Mouse (Mus musculus) heart, adult 11 months (tissue): ENCODE measurements around the gene 4931428F04Rik.
"Not testable (repeated sequence)": the region's sequence is repeated elsewhere in the genome, so short reads cannot be mapped to it uniquely, and the experiment has no call there.

Experiments
- DNase-seq: peaks from one replicate; pipeline ENCODE4 v3.0.0; 2022

Gene 4931428F04Rik

DNA sequence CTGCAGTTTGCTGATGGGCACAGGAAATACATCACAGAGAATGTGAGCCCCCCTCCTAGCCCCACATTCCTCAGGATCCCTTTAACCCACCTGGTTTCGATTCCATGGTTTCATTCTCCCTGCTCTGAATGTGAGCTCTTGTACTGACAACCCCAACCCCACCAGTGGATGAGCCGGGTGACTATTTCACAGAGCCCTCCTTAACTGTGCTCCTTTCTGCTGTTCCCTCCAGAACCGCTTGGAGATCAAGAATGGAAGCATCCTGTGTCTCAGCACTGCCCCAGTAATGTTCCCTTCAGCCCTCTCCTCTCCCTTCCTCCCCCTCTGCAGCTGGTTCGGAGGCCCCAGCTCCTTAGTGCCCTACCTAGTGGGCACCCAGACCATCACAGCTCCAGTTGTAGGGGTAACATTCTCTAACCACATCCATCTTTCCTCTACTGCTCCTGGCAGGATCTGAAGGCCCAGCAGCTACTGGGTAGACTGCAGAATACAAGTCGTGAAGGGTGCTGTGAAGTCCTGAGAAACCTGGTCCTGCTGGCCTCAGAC, 16.6 kb upstream of the 4931428F04Rik start:
- DNase-seq = no peak

DNA sequence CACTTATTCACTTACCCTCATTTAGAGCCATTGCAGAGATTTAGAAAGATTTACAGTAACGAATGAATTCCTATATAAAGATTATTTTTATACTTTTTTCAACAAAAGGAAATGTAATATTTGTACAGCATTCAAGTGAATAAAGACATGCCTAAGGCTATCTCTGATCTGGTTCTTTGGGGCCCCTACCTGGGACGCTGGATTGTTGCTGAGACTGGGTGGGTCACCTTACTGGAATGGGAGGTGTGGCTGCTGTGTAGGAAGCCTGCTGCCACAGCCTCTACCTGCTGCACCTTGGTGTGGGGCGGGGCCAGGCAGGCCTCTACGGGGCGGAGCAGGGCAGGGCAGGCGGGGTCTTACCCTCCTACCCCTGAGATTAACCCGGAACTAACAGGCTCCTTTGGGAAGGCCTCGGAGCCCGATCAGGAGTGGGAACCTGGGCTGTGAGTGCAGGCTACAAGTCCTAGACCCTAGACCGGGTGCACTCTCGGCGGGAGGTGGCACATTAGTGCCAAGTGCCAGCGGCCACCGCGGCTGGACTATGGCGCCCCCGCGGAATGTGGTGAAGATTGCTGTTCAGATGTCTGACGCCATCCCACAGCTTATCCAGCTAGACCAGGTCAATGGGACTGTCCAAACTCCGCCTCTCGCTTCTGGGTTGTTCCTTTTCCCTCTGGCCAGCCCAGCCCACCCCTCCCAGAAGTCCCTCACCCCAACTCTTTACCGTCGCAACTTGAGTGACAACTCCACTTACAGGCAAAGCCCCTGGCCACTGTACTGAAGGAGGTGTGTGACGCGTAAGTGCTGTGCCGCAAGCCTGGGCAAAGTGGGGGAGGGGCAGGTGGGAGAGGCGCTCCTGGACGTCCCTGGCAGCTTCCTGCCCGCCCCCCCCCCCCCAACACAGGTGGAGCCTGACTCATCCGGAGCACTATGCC, 15.8 kb upstream of the 4931428F04Rik start, which contains the start of gene Elmo3:
TSS of gene Elmo3 (plus strand) at position 391 of the 935 bp plus-strand sequence.
- DNase-seq = peak; percentile 94

DNA sequence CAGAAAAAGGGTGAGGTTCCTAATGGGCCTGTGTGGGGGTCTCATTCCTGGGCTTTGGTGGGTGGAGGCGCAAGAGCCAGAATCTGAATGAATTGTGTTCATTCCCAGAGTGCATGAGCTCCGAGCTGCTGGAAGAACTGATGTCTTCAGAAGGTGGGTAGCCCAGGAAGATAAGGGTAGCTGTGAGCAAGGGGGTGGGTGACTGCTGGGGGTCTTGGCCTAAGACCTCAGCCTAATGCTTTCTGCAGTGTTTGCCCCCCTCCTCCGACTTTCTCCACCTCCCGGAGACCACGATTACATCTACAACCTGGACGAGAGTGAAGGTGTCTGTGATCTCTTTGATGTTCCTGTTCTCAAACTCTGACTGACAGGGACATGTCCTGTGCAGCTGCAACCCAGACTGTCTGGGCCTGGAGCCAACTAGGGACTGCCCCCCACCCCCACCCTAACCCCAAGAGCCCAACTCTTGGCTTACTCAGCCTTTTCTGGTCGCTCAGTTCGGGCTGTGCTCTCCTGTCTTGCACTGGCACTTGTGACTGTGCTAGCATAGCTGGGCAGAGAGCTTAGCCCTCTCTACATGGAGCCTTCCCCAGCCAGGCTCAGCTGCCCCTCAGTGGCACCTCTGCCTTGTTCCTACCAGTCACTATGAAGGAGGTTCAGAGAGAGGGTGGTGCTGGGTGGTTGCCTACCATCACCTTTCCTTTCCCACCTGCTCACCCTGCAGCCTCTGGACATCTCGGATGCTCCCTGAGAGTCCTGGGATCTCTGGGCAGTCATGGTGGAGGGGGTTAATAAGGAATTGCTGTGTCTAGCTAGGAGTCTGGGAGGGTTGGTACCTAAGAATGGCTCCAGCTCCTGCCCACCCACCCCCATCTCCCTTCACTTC, 14.9 kb upstream of the 4931428F04Rik start:
- no peak for DNase-seq

DNA sequence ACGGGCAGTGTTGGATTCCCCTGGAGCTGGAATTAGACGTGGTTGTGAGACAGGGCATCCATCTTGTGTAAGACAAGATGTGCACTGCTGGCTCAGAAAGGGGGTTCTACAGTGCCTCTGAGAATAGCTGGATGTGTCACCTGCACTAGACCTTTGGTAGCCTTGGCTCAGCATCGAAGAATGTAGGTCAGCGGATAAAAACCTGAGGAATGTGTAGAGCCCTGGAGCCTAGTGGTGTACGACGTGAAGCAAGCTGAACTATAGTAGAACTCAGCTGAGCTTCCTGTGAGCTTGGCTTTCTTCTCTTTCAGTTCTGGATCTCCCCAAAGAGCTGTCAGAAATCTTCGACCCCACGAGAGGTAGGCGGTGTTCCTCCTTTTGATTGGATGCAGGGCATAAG, 14.2 kb upstream of the 4931428F04Rik start:
- DNase-seq = no peak

DNA sequence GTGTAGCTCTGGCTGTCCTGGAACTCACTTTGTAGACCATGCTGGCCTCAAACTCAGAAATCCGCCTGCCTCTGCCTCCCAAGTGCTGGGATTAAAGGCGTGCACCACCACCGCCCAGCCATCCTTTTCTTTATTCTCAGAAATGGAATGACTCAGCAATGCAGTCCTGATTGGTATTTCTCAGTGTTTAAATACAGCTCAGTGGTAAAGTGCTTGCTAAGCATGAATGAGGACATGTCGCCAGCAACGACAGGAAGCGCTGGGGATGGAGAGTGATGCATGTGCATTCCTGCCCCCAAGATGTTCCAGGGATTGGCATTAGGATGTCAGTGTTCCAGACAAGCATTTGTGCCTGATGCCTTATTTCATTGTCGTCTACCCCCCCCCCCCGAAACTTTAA, 13.7 kb upstream of the 4931428F04Rik start:
- DNase-seq = no peak

DNA sequence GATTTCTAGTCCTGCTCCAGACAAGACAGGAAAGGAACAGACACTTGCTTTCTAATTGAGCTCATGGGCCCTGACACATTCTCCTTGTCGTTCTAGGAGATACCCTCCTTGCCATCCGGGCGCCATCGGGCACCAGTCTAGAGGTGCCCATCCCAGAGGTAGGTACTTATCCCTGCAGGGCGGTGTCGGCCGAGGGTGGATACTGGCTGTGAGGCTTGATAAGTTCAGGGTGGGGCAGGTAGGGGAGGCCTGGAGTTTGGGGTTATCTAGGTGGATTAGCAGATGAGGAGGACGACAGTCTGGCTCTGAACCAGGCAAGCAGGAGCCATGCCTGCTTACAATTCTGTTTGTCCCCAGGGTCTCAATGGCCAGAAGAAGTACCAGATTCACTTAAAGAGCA, 10.3 kb upstream of the 4931428F04Rik start:
- DNase-seq = peak; percentile 92

DNA sequence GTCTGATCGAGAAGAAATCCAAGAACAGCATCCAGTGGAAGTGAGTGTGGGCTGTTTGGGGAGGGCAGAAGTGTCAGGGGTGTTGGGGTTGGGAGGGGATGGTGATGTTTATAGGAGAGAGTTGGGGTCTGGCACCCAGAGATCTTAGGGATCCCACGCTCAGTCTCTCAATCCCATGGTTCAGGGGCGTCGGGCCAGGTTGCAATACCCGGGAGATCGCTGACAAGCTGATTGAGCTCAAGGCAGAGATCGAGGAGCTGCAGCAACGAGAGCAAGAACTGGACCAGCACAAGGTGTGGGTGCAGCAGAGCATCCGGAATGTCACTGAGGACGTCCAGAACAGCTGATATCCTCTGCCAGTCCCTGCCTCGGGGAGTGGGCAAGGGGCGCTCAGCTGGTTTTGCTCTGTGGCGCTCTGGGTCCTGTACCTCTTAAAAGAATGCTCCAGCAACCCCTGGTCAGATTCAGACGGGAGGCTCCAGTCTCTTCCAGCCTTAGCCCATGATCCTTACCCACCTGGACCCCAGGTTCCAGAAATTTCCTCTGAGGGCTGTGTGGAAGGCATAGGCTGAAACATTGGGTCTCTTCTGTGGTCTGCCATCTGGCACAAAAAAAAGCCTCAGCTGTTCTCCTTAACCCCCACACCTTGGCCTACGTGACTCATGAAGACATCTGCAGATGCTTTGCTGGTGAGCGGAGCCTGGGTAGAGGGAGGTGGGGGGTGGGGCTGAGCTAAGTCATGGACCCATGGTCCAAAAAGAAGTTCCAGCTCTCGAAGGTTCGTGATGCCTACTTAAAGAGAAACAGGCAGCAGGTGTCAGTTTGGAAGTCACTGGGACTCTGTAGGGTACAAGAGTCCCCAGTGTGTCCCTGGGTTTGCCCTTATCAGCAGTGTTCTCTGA, 8.9 kb upstream of the 4931428F04Rik start:
- peak; percentile 92 for DNase-seq

DNA sequence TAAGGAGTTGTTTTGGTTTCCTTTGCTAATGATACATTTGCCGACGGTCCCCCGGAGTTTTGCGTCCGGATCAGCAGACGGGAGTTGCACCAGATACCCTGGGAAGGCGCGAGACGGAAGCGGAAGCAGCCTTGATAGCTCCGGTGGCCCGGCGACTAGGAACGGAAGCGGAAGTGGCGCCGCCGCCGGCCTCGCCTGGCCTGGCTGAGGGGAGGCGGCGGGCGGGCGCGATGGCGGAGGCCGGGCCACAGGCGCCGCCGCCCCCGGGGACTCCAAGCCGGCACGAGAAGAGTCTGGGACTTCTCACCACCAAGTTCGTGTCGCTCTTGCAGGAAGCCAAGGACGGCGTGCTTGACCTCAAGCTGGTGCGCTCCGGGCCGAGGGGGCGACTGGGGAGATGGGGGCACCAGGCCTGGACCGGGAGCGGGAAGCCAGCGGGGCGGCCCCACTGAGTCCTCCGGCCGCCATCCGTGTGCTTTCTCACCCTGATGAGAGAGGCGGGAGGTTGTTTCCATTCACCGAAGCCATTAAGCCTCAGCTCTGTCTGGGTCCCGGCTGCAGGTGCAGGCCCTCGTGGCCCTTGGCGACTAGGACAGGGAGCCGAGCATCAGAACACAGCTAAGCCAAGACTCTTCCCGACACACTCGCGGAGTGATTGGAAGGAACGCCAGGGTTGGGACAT, 8.0 kb upstream of the 4931428F04Rik start, which contains the start of gene E2f4:
TSS of gene E2f4 (plus strand) at position 153 of the 682 bp plus-strand sequence.
- peak; percentile 99 for DNase-seq

DNA sequence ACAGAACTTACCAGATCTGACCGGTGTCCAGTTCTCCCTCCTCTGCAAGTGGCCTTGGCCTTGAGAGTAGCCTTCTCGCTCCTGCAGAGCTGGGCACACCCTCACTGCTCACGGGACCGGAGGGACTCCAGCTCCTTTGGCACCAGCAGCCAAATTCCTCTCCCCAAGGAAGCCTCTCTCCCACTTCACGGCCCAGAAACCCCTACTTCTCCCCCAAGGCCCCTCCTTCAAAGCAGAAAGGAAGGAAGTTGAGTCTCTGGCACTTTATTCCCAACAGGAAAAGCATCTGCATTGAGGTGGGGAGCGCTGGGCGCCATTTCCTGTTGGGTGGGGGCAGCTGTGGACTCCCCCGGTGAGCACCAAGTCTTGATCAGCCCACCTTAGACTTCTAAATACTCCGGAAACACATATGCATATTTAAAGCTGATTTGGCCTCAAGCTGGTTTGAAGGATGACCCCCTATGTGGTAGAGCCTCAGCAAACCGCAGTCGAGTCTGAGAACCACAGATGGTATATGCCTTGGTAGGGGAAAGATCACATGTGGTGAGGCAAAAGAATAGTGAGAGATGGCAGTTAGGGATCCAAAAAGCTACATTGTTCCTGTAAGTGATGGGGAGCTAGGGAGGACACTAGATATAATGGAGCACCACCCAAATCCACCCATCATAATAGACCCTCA, 6.4 kb upstream of the 4931428F04Rik start, which contains the start of gene Exoc3l:
TSS of gene Exoc3l (minus strand) at position 207 of the 679 bp plus-strand sequence.
- peak; percentile 95 for DNase-seq

DNA sequence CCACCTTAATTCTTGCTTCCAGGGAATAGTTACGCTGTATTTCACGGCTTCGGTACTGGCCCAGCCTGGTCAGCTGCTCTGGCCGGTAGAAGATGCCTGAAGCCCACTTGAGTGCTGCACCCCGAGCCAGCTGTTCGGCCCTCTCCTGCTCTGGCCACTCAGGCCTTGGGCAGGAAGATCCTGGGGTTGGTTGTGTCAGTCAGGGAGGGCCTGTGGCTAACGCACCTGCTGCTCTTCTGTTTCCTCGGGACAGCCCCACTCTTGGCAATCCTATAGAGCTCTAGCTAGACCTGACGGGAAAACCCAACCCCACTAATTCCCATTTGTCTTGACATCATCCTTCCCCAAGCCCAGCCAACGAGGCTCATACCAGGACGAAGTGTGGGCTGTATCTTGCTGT, 5.6 kb upstream of the 4931428F04Rik start:
- DNase-seq = peak; percentile 94

DNA sequence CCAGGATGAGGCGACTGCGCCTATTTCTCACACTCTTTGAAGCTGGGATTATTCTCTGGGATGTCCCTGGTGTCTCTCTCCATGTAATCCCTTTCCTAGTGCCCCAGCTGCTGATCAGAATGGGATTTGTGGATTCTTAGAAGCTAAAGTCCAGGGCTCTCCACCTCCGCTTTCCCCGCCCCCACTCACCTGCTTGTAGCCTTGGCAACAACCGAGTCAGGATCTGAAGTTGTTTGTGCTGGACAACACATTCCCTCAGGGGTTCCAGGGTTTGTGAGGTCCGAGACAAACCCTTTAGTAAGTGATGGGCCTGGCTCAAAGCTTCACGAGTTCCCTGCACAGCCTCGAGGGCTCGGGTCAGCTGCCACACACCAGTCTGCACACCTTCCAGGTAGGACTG, 5.1 kb upstream of the 4931428F04Rik start:
- no peak for DNase-seq

DNA sequence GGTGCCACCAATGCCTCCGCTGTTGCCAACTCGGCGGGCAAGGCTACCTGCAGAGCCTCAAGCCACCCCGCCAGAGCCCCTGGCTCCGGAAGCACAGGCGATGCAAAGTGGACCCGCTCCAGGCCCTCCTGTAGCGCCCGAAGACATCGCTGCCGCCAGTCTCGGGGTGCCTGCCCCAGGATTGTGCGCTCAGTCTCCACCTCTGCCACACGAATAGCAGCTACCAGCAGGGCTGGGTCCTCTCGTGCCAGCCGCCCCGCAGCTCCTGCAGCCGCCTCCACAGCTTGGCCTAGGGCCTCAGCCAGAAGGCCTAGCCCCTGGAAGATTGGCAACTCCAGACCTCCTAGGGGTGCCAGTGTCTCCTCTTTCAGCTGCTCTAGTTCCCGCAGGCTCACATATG, 3.7 kb upstream of the 4931428F04Rik start:
- peak; percentile 90 for DNase-seq

DNA sequence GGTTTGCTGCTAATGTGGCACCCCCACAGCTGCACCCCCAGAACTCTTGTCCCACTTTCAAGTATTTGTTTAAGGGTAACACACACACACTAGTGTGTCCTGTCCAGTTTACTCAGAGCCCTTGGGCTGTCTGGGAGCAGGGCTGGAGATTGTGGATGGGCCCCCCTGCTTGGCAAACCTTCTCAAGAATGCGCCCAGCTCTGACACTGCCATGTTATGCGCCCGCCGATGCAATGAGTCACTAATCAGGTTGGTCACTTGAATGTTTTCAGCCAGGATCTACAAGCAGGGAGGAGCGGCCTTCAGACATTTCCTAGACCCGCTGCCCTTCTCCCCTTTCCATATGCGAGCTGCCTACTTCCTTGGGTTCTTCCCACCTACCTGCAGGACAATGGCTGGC, 2.8 kb upstream of the 4931428F04Rik start:
- no peak for DNase-seq

DNA sequence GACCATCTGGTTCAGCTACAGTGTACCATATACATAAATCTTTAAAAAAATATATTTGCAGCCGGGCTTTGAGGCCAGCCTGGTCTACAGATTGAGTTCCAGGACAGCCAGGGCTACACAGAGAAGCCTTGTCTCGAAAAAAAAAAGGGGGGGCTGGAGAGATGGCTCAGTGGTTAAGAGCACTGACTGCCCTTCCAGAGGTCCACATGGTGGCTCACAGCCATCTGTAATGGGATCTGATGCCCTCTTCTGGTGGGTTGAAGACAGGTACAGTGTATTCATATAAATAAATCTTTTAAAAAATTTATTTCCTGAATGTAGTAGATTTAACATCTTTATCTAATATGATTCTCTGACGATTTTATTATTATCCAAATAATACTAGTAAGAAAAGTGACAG, 2.1 kb upstream of the 4931428F04Rik start:
- not testable (repeated sequence) for DNase-seq

DNA sequence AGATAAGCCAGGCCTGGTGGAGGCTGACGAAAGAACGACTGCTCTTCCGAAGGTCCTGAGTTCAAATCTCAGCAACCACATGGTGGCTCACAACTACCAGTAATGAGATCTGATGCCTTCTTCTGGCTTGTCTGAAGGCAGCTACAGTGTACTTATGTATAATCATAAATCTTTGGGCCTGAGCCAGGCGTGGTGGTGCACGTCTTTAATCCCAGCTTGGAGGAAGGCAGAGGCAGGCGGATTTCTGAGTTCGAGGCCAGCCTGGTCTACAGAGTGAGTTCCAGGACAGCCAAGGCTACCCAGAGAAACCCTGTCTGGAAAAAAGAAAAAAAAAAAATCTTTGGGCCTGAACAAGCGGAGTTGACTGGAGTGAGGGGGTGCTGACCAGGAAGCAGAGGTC, 1.7 kb upstream of the 4931428F04Rik start:
- DNase-seq = not testable (repeated sequence)

DNA sequence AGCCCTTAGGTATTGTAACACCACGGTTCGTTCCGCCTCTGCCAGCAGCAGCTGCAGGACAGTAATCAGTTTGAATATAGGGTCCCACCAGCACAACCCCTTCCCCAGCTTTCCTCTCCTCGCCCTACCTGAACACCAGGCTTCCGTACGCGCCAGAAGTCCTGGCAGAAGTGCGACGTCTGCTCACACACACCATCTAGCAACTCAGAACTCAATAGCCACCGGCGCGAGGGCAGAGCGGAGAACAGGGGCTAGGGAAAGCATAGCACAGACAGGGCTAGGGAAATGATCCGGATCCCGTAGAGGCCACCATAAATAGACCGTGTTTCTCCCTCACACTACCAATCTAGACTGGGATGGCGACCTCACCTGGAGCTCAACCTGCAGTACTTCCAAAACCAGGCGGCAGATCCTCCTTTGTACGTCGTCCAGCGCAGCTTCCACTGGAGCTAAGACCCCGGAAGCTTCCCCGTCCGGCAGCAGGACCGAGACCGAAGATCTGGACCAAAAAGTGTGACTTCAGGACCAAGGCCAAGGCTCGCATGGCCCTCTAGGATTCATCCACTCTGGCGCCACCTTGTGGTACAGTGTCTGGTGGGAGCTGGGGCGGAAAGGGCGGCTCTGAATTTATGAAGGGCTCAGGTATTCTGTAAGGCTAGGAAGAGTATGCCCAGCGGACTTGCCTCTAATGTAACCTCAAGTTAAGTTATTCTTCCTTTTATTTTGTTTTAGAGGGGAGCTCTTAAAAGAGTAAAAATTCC, 1.1 kb upstream of the 4931428F04Rik start:
- DNase-seq = peak; percentile 98

DNA sequence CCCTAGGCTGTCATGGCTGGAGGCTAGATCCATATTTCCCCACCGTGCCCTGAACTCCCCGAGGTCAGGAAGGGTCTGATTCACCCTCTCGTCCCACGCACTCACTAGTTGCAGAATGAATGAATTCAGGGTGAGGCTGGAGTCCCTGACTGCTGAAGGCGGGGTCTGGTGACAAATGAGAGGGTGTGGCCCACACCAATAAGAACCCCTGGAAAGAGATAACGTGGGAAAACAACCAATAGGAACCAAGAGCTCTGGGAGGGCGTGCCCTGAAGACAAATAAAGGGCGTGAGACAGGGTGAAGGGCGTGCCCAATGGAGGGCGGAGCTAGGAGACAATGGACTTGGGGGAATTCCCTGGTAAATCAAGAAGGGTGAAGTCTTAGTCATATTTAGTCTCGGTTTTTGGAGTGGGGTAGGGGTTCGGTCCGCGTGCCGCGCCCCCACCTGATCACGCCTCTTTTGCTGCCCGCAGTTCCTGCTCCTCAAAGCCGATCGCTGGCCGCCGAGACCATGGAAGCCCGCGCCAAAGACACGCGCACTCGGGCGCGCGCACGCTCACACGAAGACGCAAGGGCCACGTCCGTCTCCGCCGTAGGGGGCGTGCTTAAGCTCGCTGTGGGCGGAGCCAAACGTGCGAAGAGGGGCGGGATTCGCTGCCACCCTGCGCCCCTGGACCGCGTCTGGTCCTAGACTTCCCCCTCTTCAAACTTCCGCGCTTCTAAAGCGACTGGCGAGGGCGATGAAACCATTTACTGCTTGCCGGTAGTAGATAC, 519 bp downstream of the 4931428F04Rik start:
- DNase-seq = peak; percentile 99

DNA sequence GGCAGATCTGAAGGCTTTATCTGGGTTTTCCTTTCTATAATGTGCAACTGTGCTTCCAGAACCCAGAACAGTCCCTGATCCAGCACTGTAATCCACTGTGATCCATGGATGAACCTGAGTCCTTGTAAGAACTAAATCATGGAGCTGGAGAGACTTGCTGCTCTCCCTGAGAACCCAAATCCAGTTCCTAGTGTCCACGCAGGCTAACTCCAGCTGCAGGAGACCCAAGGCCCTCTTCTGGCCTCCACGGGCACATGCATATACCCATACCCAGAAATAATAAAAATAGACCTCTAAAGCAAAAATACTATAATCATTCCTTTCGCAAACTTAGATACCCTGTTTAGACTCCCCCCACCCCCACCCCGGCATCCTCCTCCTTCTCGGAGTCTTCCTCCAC, 1.4 kb downstream of the 4931428F04Rik start:
- DNase-seq = no peak

DNA sequence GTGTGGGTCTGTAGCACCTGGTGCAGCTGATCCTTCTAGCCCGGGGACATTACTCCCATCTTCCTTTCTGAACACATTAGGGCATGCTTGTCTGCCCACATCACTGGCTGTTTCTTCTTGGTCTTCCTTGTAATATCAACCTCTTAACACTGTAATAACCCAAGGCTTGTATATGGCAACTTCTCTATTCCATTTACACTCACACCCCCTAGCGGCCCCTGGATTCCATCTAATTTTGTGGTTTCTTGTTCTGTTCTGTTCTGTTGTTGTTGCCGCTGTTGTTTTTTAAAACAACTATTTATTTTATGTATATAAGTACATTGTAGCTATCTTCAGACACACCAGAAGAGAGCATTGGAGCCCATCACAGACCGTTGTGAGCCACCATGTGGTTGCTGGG, 2.8 kb downstream of the 4931428F04Rik start:
- DNase-seq = no peak
